Mouse (Mus musculus) left cerebral cortex, adult 11 months (tissue): ENCODE data around the gene G0s2.
"Not testable (repeated sequence)": the region's sequence is repeated elsewhere in the genome, so short reads cannot be mapped to it uniquely, and the experiment has no call there.

ENCODE experiments used
- DNase-seq: peaks from one replicate; pipeline ENCODE4 v3.0.0; 2022; ENCODE audit warnings: low spot score

Gene G0s2

DNA sequence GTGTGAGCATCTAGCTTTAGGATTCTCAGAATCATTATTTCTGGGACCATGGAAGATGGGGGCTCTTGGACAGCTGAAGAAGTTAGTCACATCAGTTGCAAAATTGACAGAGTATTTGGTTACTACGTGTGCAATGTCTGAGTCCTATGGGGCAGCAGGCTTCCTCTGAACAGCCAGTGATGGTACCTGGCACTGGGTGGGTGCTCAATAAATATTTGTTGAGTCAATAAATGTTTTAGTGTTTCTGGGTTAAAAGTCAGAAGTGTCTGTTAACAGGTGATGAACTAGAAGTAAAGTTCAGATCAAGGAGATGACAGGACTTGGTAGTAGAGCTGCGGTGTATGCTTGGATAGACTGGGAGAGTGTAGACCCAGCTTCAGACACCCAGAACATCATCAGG lies 14.6 kb upstream of the G0s2 start:
- DNase-seq, result no peak

DNA sequence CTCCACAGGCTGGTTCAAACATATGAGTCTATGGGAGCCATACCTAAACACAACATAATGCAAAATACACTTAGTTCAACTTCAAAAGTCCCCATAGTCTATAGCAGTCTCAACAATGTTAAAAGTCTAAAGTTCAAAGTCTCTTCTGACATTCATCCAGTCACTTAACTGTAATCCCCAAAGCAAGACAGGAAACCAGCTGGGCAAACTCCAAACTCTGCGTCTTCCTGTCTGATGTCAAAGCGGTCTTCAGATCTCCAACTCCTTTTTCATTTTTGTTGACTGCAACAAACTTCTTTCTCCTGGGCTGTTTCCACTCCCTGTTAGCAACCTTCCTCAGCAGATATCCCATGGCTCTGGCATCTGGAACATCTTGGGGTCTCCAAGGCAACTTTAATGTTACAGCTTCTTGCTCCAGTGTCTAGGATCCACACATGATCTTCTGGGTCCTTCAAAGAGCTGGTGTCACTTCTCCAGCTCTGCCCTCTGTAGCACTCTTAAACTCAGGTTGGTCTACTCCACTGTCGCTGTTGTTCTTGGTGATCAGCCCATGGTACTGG lies 12.8 kb upstream of the G0s2 start:
- DNase-seq, result not testable (repeated sequence)

- no peak for DNase-seq
Observed at GRCm38 (mm10) chr1:193284228-193284779, 11.3 kb upstream of the G0s2 start.

GRCm38 (mm10) chr1:193281344-193281743 lies 8.3 kb upstream of the G0s2 start:
- DNase-seq, result no peak

DNA sequence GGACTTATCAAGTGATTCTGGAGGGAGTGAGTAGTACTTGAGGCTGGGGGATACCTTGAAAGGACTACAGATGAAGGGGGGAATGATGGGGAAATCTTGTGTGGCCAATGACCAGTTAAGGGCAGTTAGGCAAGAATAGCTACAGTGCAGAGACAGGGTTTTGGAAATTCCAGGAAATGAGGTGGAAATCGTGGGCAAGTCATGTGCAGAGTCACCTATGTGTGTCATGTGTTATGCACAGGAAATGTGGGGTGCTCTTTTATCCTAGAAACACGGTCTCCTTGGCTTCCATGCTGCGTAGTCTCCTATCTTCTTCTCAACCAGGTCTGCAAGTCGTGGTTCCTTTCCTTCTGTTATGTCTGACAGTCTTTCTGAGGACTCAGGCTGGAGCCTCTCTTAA lies 6.5 kb upstream of the G0s2 start:
- no peak for DNase-seq

GRCm38 (mm10) chr1:193278414-193279045 lies 5.5 kb upstream of the G0s2 start:
- DNase-seq, result no peak

DNA sequence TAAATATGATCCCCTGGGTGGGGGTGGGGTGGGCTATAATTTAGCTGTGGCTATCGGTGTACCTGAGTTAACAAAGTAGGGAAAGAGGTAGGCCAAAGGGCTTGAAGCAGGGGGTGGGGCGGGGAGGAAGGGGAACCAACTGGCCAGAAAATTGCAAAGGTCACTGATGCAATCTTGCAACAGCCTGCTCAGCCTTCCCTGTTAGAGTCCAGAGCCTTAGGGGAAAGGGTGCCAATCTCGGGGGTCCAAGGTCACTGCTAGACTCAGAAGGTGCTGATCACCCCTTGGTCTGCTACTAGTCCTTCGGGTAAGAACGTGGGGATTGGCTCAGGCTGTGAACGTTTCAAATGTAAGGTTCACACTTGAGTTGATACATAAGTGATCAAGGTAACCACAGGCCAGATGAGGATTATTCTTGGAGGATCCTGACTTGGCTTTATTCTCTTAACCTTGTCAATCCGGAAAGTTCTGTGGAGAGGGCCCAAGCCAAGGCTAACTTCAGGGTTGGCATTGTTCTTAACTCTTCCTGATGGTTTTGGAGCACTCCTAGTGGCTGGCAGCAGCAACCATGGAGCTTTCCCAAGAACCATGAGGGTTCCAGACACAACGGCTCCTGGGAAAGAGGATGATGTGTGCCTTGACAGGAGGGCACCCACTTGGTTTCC lies 1.5 kb upstream of the G0s2 start:
- no peak for DNase-seq

- no peak for DNase-seq
Observed at GRCm38 (mm10) chr1:193272137-193272915, 691 bp downstream of the G0s2 start.

GRCm38 (mm10) chr1:193270965-193271763 lies 1.9 kb downstream of the G0s2 start:
- DNase-seq, result no peak

DNA sequence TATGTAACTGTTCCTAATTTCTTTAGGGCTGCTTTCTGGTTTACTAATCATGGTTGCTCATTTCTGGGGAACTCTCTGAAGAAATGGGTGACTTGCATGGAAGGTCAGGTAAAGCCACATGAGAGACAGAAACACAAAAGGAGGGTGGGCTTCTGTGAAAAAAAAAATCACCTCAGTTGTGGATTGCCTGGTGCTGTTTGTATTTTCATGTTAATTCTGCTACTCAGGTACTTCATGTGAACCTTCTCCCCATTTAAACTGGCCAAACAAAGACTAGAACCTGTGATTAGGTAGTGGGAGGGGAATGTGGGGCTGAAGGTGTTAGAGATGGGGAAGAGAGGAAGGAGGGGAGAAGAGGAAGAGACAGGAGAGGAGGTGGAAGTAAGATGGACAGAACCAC lies 7.3 kb downstream of the G0s2 start:
- DNase-seq, result no peak

DNA sequence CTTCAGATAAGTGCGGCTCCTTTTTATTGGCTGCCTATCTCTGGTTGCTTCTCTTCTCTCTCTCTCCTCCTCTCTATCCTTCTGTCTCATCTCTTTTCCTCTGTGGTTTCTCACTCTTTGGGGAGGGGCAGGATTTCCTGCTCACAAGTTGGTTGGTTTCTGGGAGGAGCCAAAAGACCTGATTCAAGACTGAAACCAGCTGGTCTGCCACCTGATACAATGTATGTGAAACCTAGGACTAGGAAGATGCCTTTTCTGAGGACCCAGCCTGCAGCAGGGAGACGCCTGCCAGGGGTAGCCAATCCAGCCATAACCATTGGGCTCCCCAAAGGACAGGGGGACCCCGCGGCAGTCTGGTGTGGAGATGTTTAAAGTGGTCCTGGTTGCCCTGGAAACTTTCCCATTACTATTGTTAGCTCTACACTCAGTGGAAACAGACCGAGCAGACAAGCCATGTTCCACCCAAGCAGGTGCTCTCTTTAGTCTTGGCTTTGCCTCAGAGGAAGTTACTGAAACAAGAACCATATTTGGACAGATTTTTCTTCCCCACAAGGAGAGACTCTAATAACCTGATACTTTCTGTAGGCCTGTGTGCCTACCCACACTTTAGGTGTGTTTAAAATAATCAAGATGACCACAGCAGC lies 8.9 kb downstream of the G0s2 start, which contains the start of gene Hsd11b1:
Gene Hsd11b1 (minus strand): TSS at position 121 of the 644 bp plus-strand sequence.
- no peak for DNase-seq

DNA sequence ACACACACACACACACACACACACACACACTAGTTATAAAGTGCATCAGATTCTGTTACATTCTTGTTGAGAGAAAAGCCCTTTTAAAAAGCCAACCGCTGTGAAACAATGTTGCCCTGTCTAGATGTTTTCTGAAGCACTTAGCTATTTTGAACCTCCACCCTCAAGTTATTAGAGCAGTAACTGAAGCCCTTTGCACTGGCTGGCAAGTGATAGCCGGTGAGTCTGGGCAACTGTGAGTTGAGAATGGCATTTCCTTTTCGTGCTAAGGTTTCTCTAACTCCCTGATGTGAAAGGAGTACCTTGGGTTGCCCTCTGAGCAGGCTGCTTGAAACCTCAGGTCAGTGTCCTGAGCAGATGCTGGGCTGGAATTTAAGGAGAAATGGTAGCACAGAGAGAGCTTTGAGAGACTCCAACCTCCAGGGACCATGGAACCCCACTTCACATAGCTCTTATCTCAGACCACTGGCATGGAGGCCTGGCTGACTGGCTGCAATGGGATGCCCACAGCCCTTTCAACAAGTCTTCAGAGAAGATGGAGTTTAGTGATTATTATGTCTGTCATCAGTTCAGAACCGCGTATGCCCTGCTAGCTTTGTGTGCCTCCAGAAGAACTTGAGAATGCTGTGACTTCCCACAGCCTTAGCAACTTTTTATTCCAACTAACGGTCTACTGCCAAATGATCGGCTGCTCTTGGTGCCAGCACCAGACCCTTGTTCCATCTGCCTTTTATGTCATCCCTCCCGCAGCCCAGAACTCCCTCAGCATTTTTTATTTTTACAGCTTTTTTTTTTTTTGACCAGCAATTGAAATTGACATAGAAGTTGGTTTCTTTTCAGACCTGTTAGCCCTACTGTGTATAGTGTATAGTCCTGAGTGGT lies 9.8 kb downstream of the G0s2 start:
- DNase-seq, result no peak

DNA sequence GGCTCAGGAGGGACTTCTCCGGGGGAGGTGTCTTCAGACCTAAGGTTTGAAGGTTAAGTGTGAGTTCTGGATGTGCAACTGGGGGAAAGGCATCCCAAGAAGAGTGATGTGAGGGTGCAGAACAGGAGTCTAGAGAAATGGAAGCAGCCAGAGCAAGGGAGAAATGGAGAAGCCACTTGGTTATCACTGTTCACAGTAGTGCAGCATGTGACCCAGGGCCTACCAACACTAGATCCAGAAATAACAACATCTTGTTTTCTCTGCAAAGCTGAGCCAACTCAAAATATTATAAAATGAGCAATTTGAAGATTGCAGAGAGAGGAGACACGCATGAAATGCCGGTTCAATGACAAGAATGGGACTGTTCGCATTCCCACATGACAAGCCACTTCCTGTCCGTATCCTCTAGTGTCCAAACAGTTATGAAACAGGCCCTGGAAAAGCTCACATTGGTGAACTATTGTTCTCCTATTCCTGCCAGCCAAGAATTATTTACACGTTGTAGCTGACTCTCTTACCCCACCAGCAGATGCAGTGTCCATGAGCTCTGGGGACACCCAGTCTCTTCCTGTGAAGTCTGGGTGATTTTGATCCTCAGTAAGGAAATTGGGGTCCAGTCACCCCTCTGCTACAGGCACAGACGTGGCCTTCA lies 11.0 kb downstream of the G0s2 start:
- DNase-seq, result no peak

- no peak for DNase-seq
Observed at GRCm38 (mm10) chr1:193259559-193259958, 13.5 kb downstream of the G0s2 start.

GRCm38 (mm10) chr1:193256621-193257098 lies 16.4 kb downstream of the G0s2 start:
- DNase-seq, result no peak

GRCm38 (mm10) chr1:193256289-193256577 lies 16.8 kb downstream of the G0s2 start:
- no peak for DNase-seq

GRCm38 (mm10) chr1:193255488-193256288 lies 17.3 kb downstream of the G0s2 start:
- peak; percentile 41 for DNase-seq

DNA sequence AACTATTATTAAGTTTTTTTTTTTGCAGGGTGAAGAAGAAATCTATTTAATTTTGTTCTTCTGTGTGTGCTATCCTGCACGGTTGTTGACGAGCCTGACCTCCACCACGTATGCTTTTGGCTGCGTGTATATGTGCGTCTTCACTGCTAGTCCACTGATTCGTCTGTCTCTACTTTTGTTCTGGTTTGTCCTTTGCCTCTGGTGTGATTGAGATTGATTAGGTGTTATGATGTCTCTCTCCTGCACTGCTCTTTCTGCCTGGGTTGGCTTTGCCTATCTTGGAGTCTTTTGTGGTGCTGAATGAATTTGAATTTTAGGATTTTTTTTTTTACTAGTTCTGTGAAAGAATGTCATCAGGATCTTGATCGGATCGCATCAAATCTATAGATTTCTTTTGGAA lies 18.0 kb downstream of the G0s2 start:
- no peak for DNase-seq

- DNase-seq, result not testable (repeated sequence)
Observed at GRCm38 (mm10) chr1:193253895-193254294, 19.1 kb downstream of the G0s2 start.
